Mouse (Mus musculus) urinary bladder, postnatal 4 days (tissue): ENCODE results near the gene Nfxl1.
"Not testable (repeated sequence)": the region's sequence is repeated elsewhere in the genome, so short reads cannot be mapped to it uniquely, and the experiment has no call there.

ENCODE experiments used
- DNase-seq, 2 experiments: peaks; one replicate each; pipeline ENCODE4 v3.0.0; 2021 to 2022; ENCODE audit warnings: low spot score in 2 of 2

Nfxl1 gene

GRCm38 (mm10) chr5:72559544-72560049, at the start of gene Nfxl1:
Gene Nfxl1 (minus strand): TSS chr5:72559684.
- DNase-seq: peak; percentile 94 to 97

- no peak for DNase-seq
These were observed 43.7 kb upstream of the Nfxl1 start for GRCm38 (mm10) chr5:72603138-72603537.

DNA sequence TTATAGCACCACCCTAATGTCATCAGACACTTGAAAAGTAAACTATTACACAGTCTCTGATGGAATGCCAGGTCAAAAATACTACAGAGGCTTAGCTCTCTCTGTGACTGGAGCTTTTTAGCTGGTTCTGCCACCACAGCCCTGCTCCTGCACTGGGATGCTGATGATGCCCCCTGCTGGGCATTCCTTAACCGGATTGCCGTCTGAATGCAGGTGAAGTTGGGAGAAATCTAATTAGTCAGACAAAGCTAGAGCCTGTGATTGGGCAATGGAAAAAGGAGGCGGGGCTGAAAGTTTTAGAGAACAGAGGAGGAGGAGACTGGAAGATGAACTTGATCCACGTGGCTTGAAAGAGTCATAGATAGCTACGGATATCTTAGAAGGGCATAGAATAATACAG, 41.5 kb upstream of the Nfxl1 start:
- DNase-seq: peak in 1 of 2 experiments; percentile 64

- no peak for DNase-seq
These were observed 27.8 kb upstream of the Nfxl1 start, which contains the start of gene Gm5868 for GRCm38 (mm10) chr5:72587192-72587681. Gene Gm5868 (minus strand): TSS chr5:72587551.

DNA sequence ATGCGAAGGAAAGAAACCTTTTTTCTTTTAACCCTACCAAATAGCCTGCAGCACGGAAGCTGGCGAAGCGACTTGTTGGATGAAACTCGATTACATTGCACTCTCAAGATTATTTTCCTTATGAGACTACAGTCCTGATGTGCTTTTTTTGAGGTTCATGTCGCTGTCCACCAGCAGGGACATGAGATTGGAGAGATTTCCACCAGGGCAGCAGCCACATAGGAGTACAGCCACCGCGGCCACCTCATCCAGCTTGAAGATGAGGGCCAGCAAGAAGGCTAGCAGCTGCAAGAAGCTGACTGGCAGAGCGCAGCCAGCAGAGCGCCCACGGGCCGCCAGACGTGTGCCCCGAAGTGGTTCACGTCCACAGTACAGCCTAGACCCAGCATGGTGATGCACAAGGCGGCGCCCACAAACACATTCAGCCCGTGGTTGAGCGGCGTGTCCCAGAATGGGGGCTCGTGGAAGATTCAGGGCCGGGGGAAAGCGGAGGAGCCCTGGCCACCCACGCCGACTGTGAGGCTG, 27.2 kb upstream of the Nfxl1 start:
- not testable (repeated sequence) for DNase-seq

GRCm38 (mm10) chr5:72586122-72586521, 26.6 kb upstream of the Nfxl1 start:
- not testable (repeated sequence) for DNase-seq

DNA sequence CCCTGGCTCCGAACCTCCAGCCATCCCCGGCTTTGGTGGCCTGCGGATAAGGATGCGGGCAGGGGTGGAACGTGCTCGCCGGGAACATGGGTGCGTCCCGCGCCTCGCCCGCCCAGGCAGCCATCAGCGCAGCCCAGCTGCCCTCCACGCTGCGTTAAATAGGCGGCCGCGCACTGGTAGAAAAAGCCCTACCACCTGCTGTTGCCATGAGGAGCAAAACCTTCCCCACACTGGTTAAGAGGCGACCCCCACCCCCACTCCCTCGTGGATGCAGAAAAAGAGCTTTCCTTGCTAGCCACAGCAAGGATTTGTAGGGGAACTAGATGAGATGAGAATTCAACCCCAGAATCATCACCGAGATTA, 21.5 kb upstream of the Nfxl1 start, which contains the start of gene Zar1:
Zar1 (minus strand) TSS at position 285 of the 363 bp plus-strand sequence.
- not testable (repeated sequence) for DNase-seq

- DNase-seq: not testable (repeated sequence)
These were observed 20.8 kb upstream of the Nfxl1 start for GRCm38 (mm10) chr5:72580088-72580969.

GRCm38 (mm10) chr5:72579599-72579998, 20.1 kb upstream of the Nfxl1 start:
- not testable (repeated sequence) for DNase-seq

DNA sequence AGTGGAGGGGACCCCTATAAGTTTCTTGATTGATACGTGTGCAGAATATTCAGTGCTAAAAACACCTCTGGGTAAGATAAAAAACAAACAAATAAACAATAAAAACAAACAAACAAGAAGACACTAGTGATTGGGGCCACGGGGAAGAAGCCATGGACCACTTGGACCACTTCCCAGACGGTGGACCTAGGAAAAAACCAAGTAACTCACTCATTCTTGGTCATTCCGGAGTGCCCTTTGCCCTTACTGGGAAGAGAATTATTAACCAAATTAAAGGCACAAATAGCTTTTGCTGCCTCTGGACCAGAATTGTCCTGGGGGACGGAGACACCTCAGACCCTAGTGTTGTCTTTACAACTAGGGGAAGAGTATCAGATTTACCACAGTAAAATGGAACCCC, 6.1 kb upstream of the Nfxl1 start:
- DNase-seq: no peak

DNA sequence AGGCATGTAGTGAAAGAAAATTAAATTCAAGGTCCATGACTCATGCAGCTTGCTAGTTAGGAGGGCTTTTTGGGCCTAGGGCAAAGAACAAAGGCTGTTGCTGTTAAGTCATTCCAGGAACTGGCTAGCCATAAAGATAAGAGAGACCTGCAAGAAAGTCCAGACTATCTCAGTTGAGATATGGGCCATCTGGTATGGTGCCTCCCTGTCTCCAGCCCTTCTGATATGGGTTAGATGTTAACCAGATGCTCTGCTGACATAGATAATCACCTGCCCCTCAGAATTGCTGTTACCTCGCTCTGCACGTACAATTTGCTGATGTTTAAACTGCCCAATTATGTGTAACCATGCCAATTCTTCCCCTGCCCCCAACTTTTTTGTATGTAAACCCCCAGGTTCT, 3.7 kb upstream of the Nfxl1 start:
- not testable (repeated sequence) for DNase-seq

- no peak for DNase-seq
These were observed 1.6 kb upstream of the Nfxl1 start for GRCm38 (mm10) chr5:72560976-72561628.

- DNase-seq: peak in 1 of 2 experiments; percentile 44
These were observed 563 bp downstream of the Nfxl1 start for GRCm38 (mm10) chr5:72558716-72559526.

DNA sequence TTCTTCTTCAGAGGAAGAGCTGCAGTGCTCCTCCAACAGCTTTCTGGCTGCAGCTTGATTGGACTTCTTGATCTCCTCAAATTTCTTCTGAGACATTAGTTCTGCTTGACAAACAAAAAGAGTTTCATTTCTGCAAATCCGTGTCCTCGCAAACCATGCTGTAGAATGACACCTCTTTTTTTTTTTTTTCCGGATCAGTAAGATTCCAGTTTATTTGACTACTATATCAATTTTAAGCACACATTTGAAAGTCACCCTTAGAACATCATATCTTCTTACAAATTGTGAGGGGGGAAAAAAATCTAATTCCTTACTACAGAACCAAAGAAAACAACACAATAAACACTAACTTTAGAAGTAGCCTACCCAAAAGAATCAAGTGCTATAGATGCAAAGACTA, 3.2 kb downstream of the Nfxl1 start:
- DNase-seq: no peak

- DNase-seq: no peak
These were observed 8.3 kb downstream of the Nfxl1 start for GRCm38 (mm10) chr5:72551209-72551608.

- no peak for DNase-seq
These were observed 30.6 kb downstream of the Nfxl1 start for GRCm38 (mm10) chr5:72528896-72529295.

DNA sequence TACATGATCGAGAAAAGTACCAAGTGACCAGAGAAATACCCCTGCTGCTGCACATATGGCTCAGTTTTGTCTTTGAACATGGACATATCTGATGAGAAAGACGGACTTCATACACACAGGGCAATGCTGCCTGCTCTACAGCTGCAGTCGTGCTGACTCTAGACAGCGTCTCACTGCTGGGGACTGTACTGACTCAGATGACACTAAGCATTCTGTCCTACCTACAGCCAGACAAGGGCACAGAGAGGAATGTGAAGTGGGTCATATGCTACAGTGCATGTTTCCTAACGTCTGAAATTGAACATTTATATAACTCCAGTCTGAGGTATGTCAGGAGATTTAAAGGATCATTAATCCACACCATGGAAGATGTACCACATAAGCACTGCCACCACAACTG, 45.7 kb downstream of the Nfxl1 start:
- no peak for DNase-seq

- DNase-seq: no peak
These were observed 53.7 kb downstream of the Nfxl1 start for GRCm38 (mm10) chr5:72505740-72506139.

DNA sequence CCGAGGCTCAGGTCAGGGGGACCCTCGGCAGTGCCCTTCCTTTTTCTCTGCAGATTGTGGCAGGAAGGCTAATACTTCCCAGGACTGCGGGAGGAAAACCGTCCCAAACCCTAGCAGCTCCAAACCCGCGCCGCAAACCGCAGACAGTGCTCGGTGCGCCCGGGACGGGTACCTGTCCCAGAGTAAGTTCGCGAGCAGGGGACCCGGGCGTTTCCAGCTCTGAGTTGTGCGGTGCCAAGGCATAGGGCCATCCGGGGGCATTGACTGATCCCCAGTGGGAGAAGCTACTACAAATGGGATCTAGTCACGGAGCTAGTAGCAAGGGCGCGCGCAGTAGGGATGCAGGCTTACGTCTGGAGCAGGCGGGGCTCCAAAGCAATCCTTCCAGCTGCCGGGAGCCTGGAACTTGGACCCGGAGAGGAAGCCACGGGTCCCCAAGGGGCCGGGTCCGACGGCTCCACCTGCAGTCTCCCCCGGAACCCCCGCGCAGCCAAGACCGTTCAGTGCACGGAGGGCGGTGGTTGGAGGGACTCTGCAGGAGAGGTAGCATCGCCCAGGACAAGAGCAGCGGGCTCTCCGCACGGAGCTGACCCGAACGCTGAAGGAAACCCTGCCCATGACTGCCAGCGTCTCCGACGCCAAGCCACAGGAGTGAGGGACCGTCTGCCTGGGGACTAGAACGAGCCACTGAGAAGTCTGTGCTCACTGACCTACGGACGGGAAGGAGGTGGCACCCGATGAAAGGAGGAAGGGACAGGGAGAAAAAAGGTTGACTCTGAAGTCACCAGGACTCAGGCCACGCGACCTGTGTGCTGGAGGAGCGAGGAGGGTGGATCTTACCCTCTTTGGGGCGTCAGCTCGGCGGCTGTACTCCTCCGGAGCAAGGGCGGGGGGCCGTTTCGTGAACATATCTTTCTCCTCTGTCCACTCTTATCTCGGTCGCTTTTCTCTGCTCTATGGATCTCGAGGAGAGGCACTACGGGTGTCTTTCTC, 55.7 kb downstream of the Nfxl1 start, which contains the start of gene Corin:
Corin (minus strand) TSS at position 943 of the 993 bp plus-strand sequence.
- DNase-seq: peak in 1 of 2 experiments; percentile 19

GRCm38 (mm10) chr5:72502778-72503177, 56.7 kb downstream of the Nfxl1 start:
- no peak for DNase-seq
